Mouse (Mus musculus) retina, embryonic 14.5 days (tissue): Measurements from ENCODE around the gene Fam198a.
"Not testable (repeated sequence)": the region's sequence is repeated elsewhere in the genome, so short reads cannot be mapped to it uniquely, and the experiment has no call there.

ENCODE experiments used
- DNase-seq: peaks from one replicate; pipeline ENCODE4 v3.0.0-alpha.2; 2015; ENCODE audit warnings: low spot score

The Fam198a gene

DNA sequence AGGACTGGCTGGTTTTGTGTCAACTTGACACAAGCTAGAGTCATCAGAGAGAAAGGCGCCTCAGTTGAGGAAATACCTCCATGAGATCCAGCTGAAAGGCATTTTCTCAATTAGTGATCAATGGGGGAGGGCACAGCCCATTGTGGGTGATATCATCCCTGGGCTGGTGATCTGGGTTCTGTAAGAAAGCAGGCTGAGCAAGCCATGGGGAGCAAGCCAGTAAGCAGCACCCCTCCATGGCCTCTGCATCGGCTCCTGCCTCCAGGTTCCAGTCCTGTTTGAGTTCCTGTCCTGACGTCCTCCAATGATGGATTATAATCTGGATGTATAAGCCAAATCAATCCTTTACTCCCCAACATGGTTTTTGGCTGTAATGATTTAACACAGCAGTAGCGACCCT is 70.4 kb downstream of the Fam198a start:
- not testable (repeated sequence) for DNase-seq

DNA sequence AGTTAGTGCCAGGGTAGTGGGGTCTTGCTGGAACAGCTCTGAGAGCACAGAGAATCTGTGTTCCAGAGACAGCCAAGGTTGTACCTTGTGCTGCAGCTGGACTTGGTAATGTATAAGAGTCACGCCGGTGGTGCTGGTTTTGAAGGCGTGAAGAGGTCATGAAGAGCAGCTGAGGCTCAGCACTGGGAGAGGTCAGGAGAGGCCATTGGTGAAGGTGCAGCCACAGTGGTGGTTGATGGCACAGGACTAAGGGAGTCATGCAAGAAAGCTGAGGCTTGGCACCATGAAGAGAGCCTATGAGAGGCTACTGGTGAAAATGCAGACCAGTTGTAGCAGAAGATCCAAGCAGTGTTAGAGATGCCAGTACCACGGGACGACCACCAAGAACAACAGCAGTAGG is 70.8 kb downstream of the Fam198a start:
- no peak for DNase-seq

GRCm38 (mm10) chr9:122022776-122023175 is 72.0 kb downstream of the Fam198a start:
- DNase-seq, result no peak

- no peak for DNase-seq
These were observed 73.1 kb downstream of the Fam198a start for GRCm38 (mm10) chr9:122023873-122024272.

DNA sequence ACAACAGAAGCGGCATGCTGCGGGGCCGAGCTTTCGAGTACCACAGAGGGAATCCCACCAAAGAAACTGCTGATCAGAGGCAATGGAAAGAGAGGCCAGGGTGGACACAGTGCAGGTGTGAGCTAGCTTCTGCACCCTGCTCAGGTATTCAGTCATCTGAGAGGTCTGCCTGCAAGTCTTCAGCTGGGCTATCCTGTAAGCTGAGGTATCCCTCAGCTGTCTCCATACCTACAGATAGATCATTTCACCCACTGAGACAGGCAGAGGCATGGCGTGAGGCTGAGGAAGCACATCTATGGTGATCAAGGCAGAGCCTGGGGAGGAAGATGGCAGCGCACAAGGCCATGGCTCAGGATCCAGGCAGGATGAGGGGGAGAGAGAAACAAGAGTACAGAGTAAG is 73.6 kb downstream of the Fam198a start:
- DNase-seq, result no peak

DNA sequence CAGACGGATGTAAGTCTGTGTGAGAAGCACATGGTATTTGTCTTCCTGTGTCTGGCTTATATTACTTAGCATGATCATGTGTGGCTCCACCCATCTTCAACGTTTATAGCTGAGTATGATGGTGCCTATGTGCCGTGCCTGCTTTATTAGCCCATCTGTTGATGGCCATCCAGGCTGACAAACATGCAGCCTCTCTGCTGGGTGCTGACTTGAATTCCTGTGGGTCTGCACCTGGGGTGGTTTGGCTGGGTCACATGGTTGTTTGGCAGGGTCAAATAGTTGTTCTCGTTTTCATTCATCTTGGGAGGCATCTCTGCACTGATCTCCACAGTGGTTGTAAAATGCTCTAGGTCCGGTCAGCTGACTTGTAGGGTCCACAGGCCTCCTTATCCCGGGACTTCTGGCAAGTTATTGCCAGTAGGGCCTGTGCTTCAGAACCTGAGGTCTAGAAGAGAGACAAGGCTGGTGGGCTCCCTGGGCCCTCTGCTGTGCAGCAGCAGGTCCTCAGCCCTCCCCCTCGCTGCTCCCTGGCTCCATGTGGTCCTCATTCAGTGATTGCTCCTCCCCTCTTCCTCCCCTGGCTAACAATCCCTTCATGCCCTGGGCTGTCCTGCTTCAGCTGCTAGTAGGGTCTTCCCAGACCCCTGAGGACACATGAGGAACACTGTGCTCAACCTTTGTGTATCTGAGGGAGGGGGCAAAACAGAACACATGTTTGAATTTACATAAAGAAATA is 75.2 kb downstream of the Fam198a start:
- DNase-seq, result no peak

GRCm38 (mm10) chr9:122027081-122027913 is 76.5 kb downstream of the Fam198a start:
- no peak for DNase-seq

DNA sequence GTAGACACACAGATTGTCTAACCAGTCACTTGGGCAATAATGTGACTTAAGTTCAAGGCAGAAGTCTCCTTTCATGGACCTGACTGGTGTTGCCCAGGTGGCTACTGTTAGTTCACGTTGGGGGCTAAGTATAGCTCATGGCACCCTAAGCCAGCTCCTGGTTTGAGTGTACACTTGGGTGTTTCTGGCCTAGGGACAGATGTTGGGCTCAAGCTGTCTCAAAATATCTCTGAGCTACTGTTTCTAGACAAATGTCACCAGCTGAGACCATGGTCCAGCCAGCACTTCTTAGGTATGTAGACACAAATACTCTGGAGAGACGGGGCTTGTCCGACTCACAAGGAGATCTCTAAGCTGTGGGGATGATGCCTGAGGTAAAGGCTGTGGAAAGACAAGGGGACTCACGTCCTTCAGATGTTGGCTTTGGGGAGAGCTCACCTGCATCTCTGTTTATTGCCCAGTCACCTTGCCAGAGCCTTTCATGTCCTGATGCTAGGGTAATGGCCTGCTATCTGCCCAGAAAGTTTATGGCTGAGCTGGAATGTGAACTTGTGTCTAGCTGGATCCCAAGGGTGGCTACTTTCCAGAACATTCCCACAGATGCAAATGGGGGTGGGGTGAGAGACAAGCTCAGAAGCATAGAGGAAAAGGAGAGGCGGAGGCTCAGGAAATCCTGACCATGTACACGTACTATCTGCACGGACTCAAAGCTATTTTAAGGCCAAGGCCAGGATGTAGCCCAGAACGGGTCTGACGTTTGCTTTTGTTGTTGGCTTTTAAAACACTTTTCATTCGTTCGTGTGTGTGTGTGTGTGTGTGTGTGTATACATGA is 77.3 kb downstream of the Fam198a start:
- DNase-seq, result no peak

GRCm38 (mm10) chr9:122029765-122030164 is 79.0 kb downstream of the Fam198a start:
- DNase-seq, result no peak
